Mouse (Mus musculus): ENCODE measurements around the gene Vamp2.

Vamp2 gene

GRCm38 (mm10) chr11:69133923-69134621 is 45.8 kb downstream of the Vamp2 start:
- peak; percentile 59 for DNase-seq (ENCODE audit: low read depth)

- DNase-seq (ENCODE audit: low read depth), result no peak
Measured at GRCm38 (mm10) chr11:69134622-69134968, 46.3 kb downstream of the Vamp2 start.

- no peak for DNase-seq (ENCODE audit: low read depth)
Measured at GRCm38 (mm10) chr11:69135361-69135760, 47.1 kb downstream of the Vamp2 start.
